Mouse (Mus musculus): ENCODE measurements around the gene Uba52. TPM values are rescaled to one million over a fixed set of nuclear protein-coding genes. Genes with fewer than 3 reads are reported as not detected.

Gene Uba52
- total and polyA plus RNA-seq, 2 experiments: 750 to 770 TPM

GRCm38 (mm10) chr8:70463306-70463705, 47.3 kb downstream of the Uba52 start:
- H3K4me1 ChIP-seq (ENCODE audit: control insufficient read depth, insufficient read depth, low read length): peaks cover 10% of the 10 kb centered on the region
- TF ChIP-seq CTCF (IDR thresholded peaks at IDR 0.05; ENCODE audit: low read depth, low read length) (no peak), POLR2A (IDR thresholded peaks at IDR 0.05; ENCODE audit: extremely low read depth, insufficient read depth, low read length) (no peak)
- no peaks in the 10 kb centered on the region for H3K79me2 ChIP-seq (ENCODE audit: control insufficient read depth, insufficient read depth, low read length)
- 93% methylated on average over 4 of the region's 4 CpGs for WGBS
- H3K4me3 ChIP-seq (ENCODE audit: insufficient read depth, low read depth, low read length): no peak overlapping the region
- no peaks in the 10 kb centered on the region for H3K27me3 ChIP-seq (ENCODE audit: control insufficient read depth, insufficient read depth, low read length)
- no peak overlapping the region for H3K27ac ChIP-seq (replicated peaks; ENCODE audit: insufficient read depth, low read depth, low read length)
- no peak overlapping the region for H3K9ac ChIP-seq (ENCODE audit: low read depth, low read length)
- DNase-seq (ENCODE audit: extremely low read depth, low read depth, low spot score): no peak
- no peaks in the 10 kb centered on the region for H3K36me3 ChIP-seq (ENCODE audit: control insufficient read depth, insufficient read depth, low read length)

GRCm38 (mm10) chr8:70462516-70462813, 48.1 kb downstream of the Uba52 start:
- Histone ChIP-seq H3K9ac (ENCODE audit: low read depth, low read length) (no peak overlapping the region), H3K36me3 (ENCODE audit: control insufficient read depth, insufficient read depth, low read length) (no peaks in the 10 kb centered on the region), H3K4me1 (ENCODE audit: control insufficient read depth, insufficient read depth, low read length) (peaks cover 6% of the 10 kb centered on the region), H3K4me3 (ENCODE audit: insufficient read depth, low read depth, low read length) (no peak overlapping the region), H3K27ac (replicated peaks; ENCODE audit: insufficient read depth, low read depth, low read length) (no peak overlapping the region), H3K27me3 (ENCODE audit: control insufficient read depth, insufficient read depth, low read length) (no peaks in the 10 kb centered on the region), H3K79me2 (ENCODE audit: control insufficient read depth, insufficient read depth, low read length) (no peaks in the 10 kb centered on the region)
- WGBS: 95% methylated on average over 8 of the region's 8 CpGs
- DNase-seq (ENCODE audit: extremely low read depth, low read depth, low spot score): no peak
- no peak for TF ChIP-seq POLR2A (IDR thresholded peaks at IDR 0.05; ENCODE audit: extremely low read depth, insufficient read depth, low read length)
- TF ChIP-seq CTCF (IDR thresholded peaks at IDR 0.05; ENCODE audit: low read depth, low read length): no peak

- Histone ChIP-seq H3K9ac (ENCODE audit: low read depth, low read length) (no peak overlapping the region), H3K79me2 (ENCODE audit: control insufficient read depth, insufficient read depth, low read length) (no peaks in the 10 kb centered on the region), H3K36me3 (ENCODE audit: control insufficient read depth, insufficient read depth, low read length) (no peaks in the 10 kb centered on the region), H3K27me3 (ENCODE audit: control insufficient read depth, insufficient read depth, low read length) (no peaks in the 10 kb centered on the region), H3K4me1 (ENCODE audit: control insufficient read depth, insufficient read depth, low read length) (0 out of 2 replicates have a peak, but pooled peaks cover 1% of the 10 kb centered on the region), H3K27ac (replicated peaks; ENCODE audit: insufficient read depth, low read depth, low read length) (no peak overlapping the region), H3K4me3 (ENCODE audit: insufficient read depth, low read depth, low read length) (no peak overlapping the region)
- WGBS: 94% methylated on average over 16 of the region's 16 CpGs
- no peak for DNase-seq (ENCODE audit: extremely low read depth, low read depth, low spot score)
- no peak for TF ChIP-seq POLR2A (IDR thresholded peaks at IDR 0.05; ENCODE audit: extremely low read depth, insufficient read depth, low read length)
- no peak for TF ChIP-seq CTCF (IDR thresholded peaks at IDR 0.05; ENCODE audit: low read depth, low read length)
Measured at GRCm38 (mm10) chr8:70461765-70462515, 48.7 kb downstream of the Uba52 start.

GRCm38 (mm10) chr8:70460606-70461005, 50.0 kb downstream of the Uba52 start:
- H3K9ac ChIP-seq (ENCODE audit: low read depth, low read length): no peak overlapping the region
- TF ChIP-seq CTCF (IDR thresholded peaks at IDR 0.05; ENCODE audit: low read depth, low read length) (no peak), POLR2A (IDR thresholded peaks at IDR 0.05; ENCODE audit: extremely low read depth, insufficient read depth, low read length) (no peak)
- H3K4me1 ChIP-seq (ENCODE audit: control insufficient read depth, insufficient read depth, low read length): no peaks in the 10 kb centered on the region
- H3K27ac ChIP-seq (replicated peaks; ENCODE audit: insufficient read depth, low read depth, low read length): no peak overlapping the region
- WGBS: 91% methylated on average over 9 of the region's 9 CpGs
- no peaks in the 10 kb centered on the region for H3K36me3 ChIP-seq (ENCODE audit: control insufficient read depth, insufficient read depth, low read length)
- no peak overlapping the region for H3K4me3 ChIP-seq (ENCODE audit: insufficient read depth, low read depth, low read length)
- H3K79me2 ChIP-seq (ENCODE audit: control insufficient read depth, insufficient read depth, low read length): no peaks in the 10 kb centered on the region
- H3K27me3 ChIP-seq (ENCODE audit: control insufficient read depth, insufficient read depth, low read length): no peaks in the 10 kb centered on the region
- DNase-seq (ENCODE audit: extremely low read depth, low read depth, low spot score): no peak

GRCm38 (mm10) chr8:70460199-70460598, 50.4 kb downstream of the Uba52 start:
- H3K36me3 ChIP-seq (ENCODE audit: control insufficient read depth, insufficient read depth, low read length): no peaks in the 10 kb centered on the region

GRCm38 (mm10) chr8:70459636-70460035, 51.0 kb downstream of the Uba52 start:
- 98% methylated on average over 2 of the region's 2 CpGs for WGBS
- Histone ChIP-seq H3K4me1 (ENCODE audit: control insufficient read depth, insufficient read depth, low read length) (no peaks in the 10 kb centered on the region), H3K27ac (replicated peaks; ENCODE audit: insufficient read depth, low read depth, low read length) (no peak overlapping the region), H3K4me3 (ENCODE audit: insufficient read depth, low read depth, low read length) (no peak overlapping the region), H3K27me3 (ENCODE audit: control insufficient read depth, insufficient read depth, low read length) (no peaks in the 10 kb centered on the region), H3K36me3 (ENCODE audit: control insufficient read depth, insufficient read depth, low read length) (no peaks in the 10 kb centered on the region), H3K79me2 (ENCODE audit: control insufficient read depth, insufficient read depth, low read length) (no peaks in the 10 kb centered on the region), H3K9ac (ENCODE audit: low read depth, low read length) (no peak overlapping the region)
- no peak for DNase-seq (ENCODE audit: extremely low read depth, low read depth, low spot score)
- no peak for TF ChIP-seq POLR2A (IDR thresholded peaks at IDR 0.05; ENCODE audit: extremely low read depth, insufficient read depth, low read length)
- no peak; the same call in 1 of the 2 replicates for TF ChIP-seq CTCF (IDR thresholded peaks at IDR 0.05; ENCODE audit: low read depth, low read length)

More at GRCm38 (mm10) chr8:70460199-70460598, 50.4 kb downstream of the Uba52 start:
- DNase-seq (ENCODE audit: extremely low read depth, low read depth, low spot score): no peak
- no peak for TF ChIP-seq CTCF (IDR thresholded peaks at IDR 0.05; ENCODE audit: low read depth, low read length)
- no peak for TF ChIP-seq POLR2A (IDR thresholded peaks at IDR 0.05; ENCODE audit: extremely low read depth, insufficient read depth, low read length)
- 95% methylated on average over 5 of the region's 5 CpGs for WGBS
- Histone ChIP-seq H3K27me3 (ENCODE audit: control insufficient read depth, insufficient read depth, low read length) (no peaks in the 10 kb centered on the region), H3K4me3 (ENCODE audit: insufficient read depth, low read depth, low read length) (no peak overlapping the region), H3K79me2 (ENCODE audit: control insufficient read depth, insufficient read depth, low read length) (no peaks in the 10 kb centered on the region), H3K9ac (ENCODE audit: low read depth, low read length) (no peak overlapping the region), H3K4me1 (ENCODE audit: control insufficient read depth, insufficient read depth, low read length) (no peaks in the 10 kb centered on the region), H3K27ac (replicated peaks; ENCODE audit: insufficient read depth, low read depth, low read length) (no peak overlapping the region)

Measured in liver, adult 2 months (tissue).